Mouse (Mus musculus) cerebellum, postnatal 25 days (tissue): ENCODE measurements around the gene Oxt.

Source experiments
- DNase-seq, 2 experiments: peaks; one replicate each; pipeline ENCODE4 v3.0.0; 2021; ENCODE audit warnings: mixed read lengths in 2 of 2

Gene Oxt

DNA sequence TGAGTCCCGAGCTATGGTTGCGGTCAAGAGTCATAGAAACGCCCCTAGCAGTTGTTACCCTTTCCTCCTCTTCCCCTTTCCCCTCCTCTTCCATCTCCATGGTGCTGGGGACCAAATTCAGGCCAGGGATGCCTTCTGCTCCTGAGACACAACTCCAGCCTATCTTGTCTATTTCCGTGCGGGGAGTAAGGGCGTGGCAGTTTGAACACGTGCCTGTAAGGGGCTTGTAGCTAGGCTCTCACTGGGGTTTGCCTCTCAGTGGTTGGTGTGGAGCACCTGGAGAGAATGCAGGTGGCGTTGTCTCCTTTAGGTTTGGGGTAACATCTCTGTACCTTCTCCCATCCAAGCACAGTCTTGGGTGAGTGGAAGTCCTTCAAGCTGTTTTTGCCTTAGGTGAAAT is 3.8 kb downstream of the Oxt start:
- DNase-seq: no peak

DNA sequence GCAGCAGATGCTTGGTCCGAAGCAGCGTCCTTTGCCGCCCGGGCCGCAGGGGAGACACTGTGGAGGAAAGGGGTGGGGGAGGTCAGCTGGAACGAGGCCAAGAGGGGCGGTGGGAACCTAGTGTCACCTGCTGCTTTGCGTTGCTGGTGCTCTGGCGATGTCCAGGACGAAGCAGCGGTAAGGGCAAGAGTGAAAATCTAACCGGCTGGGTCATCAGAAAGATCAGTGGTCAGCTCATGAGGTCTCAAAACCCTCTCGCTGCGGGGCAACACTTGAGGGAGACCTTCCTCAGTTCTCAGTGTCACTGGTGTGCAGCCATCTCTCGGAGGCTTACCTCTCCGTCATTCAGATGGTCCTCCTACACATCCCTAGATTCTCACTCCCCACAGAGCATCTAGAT is 5.2 kb downstream of the Oxt start:
- no peak for DNase-seq

DNA sequence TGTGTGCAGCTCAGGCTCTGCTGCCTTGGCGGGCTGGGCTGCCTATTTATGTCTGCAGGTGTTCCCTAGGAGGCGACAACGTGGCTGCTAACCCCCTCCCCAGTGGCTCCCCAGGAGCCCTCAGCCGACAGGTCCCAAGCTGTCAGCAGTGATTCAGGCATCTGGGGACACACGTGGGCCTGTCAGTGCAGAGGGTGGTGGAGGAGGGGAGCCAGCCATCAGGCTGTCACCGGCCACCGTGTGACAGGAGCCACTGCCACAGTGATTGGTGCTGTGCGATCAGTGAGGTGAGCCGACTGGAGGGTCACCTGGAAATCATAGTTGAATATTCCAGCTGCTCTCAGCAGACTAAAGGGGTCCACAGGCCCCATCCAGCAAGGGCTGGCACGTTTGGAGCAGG is 6.6 kb downstream of the Oxt start, which contains the start of gene Avp:
Avp (minus strand) TSS at position 3 of the 400 bp plus-strand sequence.
- DNase-seq: no peak

- no peak for DNase-seq
Observed at GRCm38 (mm10) chr2:130583902-130584560, 8.1 kb downstream of the Oxt start.

DNA sequence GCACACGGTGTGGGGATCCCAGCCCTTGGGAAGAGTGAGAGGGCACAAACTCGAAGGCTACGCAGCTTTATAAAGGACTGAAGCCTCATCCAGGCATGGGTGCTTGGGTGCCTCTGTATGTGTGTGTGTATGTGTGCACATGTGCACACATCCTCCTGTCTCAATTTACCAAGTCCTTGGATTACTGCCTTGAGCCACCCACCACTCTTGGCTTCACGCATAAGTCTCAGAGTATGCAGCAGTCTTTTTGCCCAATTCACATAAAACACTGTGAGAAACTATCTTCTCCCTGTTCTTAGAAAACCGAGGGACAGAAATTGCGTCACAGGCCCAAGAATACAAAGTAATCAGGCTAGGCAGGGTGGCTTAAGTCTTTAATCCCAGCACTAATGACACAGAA is 10.0 kb downstream of the Oxt start:
- no peak for DNase-seq

DNA sequence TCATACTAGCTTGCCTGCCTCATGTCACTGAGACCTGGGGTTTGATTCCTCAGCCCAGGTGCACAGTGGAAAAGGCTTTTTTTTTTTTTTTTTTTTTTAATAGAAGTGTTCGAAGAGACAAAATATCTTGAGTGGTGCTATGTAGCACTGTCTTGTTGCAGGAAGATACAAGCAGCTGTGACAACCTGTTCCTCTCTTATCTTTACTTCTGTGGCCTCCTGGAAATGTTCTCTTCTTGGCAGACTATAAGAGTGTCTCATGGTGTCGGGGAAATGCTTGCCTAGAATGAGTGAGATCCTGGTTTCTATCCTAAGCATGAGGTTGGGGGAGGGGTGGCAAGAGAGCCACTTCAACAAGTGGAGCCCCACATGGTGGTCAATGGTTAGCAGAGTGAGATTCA is 12.4 kb downstream of the Oxt start:
- no peak for DNase-seq

- DNase-seq: no peak
Observed at GRCm38 (mm10) chr2:130589157-130589556, 13.2 kb downstream of the Oxt start.

GRCm38 (mm10) chr2:130589761-130590160 is 13.8 kb downstream of the Oxt start:
- no peak for DNase-seq

- no peak for DNase-seq
Observed at GRCm38 (mm10) chr2:130591016-130591415, 15.0 kb downstream of the Oxt start.

DNA sequence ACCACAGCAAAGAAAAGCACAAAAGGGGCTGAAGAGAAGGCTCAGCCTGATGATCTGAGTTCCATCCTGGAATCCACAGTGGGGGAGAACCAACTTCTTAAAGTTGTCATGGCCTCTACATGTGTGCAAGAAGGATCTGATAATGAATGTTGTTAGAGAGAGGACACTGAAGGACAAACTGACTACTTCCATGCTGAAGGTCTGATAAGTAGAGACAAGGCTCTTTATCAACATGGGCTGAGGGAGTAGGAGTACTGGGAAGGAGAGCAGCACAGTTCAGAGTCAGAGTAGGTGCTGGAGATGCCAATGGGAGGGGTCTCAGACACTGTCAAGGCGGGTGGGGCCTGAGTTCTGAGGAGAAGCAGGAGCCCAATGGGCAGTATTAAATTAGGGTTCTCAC is 19.6 kb downstream of the Oxt start:
- DNase-seq: no peak

DNA sequence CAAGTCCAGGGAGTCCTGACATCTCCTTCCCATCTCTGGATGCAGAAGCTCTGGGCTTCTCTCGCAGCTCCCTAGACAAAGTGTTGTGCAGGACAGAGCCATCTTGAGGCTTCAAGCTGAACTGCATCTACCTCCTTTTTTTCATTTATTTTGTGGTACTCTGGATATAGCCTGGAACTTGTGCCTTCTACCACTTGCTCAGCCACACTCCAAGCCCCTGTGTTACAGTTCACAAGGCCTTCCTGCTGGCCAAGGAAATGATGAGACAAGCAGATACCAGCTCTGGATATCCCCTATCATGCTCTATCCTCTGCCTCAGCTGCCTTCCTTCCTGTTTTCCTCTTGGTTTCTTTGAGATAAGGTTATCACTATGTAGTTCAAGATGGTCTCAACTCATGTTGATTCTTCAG is 21.6 kb downstream of the Oxt start:
- peak; percentile 42 to 59 for DNase-seq

DNA sequence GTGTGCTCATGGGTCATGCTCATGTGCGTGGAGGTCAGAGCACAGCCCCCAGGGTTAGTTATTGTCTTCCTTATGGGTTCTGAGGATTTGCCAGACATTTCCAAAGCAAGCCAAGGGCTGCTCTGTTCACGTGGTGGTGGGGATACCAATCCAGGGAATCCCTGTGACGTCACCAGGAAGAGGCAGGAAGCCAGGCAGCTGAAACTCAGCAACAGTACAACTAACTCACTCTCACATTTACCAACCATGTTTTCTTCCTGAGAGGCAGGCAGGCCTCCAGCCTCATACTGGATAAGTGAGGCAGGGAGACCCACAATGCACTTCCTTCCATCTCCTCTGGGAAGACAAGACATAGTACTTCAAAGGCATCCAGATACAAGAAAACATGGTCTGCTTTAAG is 22.4 kb downstream of the Oxt start:
- no peak for DNase-seq

DNA sequence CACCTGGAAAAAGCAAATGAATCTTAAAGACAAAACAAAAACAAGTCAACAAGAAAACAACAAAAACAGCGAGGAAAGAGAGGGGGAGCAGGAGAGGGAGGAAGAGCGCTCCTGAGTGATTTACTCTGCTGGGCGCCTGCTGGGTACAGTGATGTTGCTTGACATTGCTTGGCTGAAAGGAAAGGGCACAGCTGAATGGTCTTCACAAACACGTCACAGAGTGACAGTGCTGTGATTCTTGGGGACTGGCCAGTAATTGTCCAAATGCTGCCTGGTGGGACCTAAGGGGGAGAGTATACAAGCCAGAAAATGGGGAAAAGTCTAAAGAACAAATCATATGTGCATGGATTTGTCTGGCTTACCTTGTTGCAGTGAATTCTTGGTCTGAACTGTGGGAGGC is 26.2 kb downstream of the Oxt start:
- DNase-seq: no peak

DNA sequence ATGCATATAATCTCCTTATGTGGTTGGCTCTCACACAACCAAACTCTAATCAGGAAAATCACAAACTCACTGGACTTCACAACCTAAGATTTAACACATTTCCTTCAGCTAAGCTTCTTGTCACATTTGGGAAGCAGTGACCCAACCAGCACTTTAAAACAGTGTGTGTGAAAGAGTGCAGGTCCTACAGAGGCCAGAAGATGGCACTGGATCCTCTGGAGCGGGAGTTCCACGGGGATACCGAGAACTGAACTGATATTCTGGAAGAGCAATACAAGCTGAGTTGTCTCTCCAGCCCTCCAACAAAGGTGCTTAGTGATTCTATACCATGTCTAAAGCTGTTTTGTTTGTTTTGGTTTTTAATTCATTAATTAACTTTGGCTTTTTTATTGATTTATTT is 37.1 kb downstream of the Oxt start:
- peak; percentile 37 to 67 for DNase-seq

GRCm38 (mm10) chr2:130618972-130619371 is 43.0 kb downstream of the Oxt start:
- no peak for DNase-seq
